Mouse (Mus musculus): ENCODE data around the gene Ccpg1os. TPM values are rescaled to one million over a fixed set of nuclear protein-coding genes. Genes with fewer than 3 reads are reported as not detected.

The Ccpg1os gene
- total RNA-seq, 4 experiments from 2014 or later, result 9.2 to 15.1 (median 13.6) TPM

Small RNA genes lying within 50 kb of the gene (microRNA-seq; reads per million reads assigned to microRNA genes)
- gene Gm27353, result 0 reads per million in 2 experiments

Other genes with a start within 250 kb of the Ccpg1os start
- gene Prtg, start 178.5 kb downstream of the Ccpg1os start, total RNA-seq (2022), result 1 to 10 TPM; 2.2 to 2.9 (median 2.7) TPM
- 10 to 100 TPM; 26.3 to 31.3 (median 28.8) TPM for gene Pygo1, start 59.7 kb downstream of the Ccpg1os start, total RNA-seq (2022)
- 1 to 10 TPM; 1.5 to 3.1 (median 2.7) TPM for gene Dyx1c1, start 26.6 kb downstream of the Ccpg1os start, total RNA-seq (2022)
- not detected for gene Gm44503, start 26.5 kb downstream of the Ccpg1os start, total RNA-seq (2022)
- 100 to 1,000 TPM; 130 to 173 (median 150) TPM for gene Ccpg1, start within 50 bp of the Ccpg1os start, total RNA-seq (2022)
- gene Pigb, start 55.0 kb upstream of the Ccpg1os start, total RNA-seq (2022), result 10 to 100 TPM; 15.5 to 19.3 (median 17.3) TPM
- gene Rab27a, start 59.5 kb upstream of the Ccpg1os start, total RNA-seq (2022), result 10 to 100 TPM; 17.1 to 18.2 (median 17.9) TPM
- 1 to 10 TPM; 3.0 to 5.4 (median 4.5) TPM for gene Khdc3, start 116.5 kb upstream of the Ccpg1os start, total RNA-seq (2022)
- 1 to 10 TPM; 1.0 to 4.3 (median 1.3) TPM for gene Gm20509, start 117.1 kb upstream of the Ccpg1os start, total RNA-seq (2022)
- gene Rsl24d1, start 128.0 kb upstream of the Ccpg1os start, total RNA-seq (2022), result 10 to 100 TPM; 55.8 to 64.9 (median 60.1) TPM